Mouse (Mus musculus): ENCODE measurements around the gene Ppp2r3a.

GRCm38 (mm10) chr9:101252541-101252940, 946 bp upstream of the Ppp2r3a start:
- TF ChIP-seq EP300 (IDR thresholded peaks at IDR 0.05; ENCODE audit: insufficient read depth, low read depth, low read length) (no peak), CTCF (IDR thresholded peaks at IDR 0.05; ENCODE audit: low read depth, low read length) (no peak)

Data from ES-Bruce4 (cell line).